Comparison of ENCODE assay signal across 17 mouse cellular contexts in the genomic region with DNA sequence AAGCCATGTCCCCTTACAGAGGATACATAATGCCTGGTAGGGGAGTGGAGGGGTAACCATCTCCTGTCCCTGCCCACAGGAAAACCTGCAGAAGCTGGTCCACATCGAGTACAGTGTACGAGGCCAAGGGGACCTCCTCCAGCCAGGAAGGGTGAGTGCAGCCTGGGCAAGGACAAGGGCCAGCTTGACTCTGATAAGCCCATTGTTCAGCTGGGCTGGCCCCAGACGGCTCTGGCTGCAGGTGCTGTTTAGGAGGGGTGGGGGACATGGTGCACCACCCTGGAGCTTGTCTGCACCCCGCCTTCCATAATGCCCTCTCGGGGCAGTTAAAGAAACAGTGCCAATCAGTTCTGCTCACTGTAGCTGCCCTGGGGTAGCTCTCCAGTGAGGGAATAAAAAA. TPM values are rescaled to one million over a fixed set of nuclear protein-coding genes. Genes with fewer than 3 reads are reported as not detected.
A peak's percentile ranks its signal among the peaks of the same experiment; 100 is the strongest.
DNase-seq lines count a peak whose midpoint lies in the region; ATAC-seq and TF ChIP-seq lines count a peak whose summit lies in the region.
"Had no signal": no experiment of that assay in that cellular context is flagged by ENCODE, and none has a peak within 500 bp of the region (broad histone marks: within the 10 kb centered on the region; RNA-seq: fewer than 3 reads in every experiment).

No protein-coding gene starts in this region.

- H3K4me2 ChIP-seq in heart, postnatal 0 days (ENCODE audit: low read depth, low read length) = no peak overlapping the region
- H3K4me2 ChIP-seq in hindbrain, embryonic 11.5 days (replicated peaks; ENCODE audit: low read depth, low read length) = no peak overlapping the region
- H3K4me2 ChIP-seq: kidney, embryonic 15.5 days; liver, embryonic 11.5 days; lung, embryonic 15.5 days had no signal

- WGBS in heart, adult 2 months = 20% methylated on average over 5 of the region's 5 CpGs
- WGBS in heart, embryonic 10.5 days = 47% methylated on average over 5 of the region's 5 CpGs
- WGBS in heart, postnatal 0 days = 22% methylated on average over 5 of the region's 5 CpGs
- 64% methylated on average over 5 of the region's 5 CpGs for WGBS in hindbrain, embryonic 11.5 days

- no peaks in the 10 kb centered on the region for H3K79me2 ChIP-seq in heart, adult 2 months (replicated peaks; ENCODE audit: control insufficient read depth, insufficient read depth, low read length)

- peak; percentile 75; the same call in 1 of the 2 replicates for TF ChIP-seq EP300 in heart, adult 2 months (IDR thresholded peaks at IDR 0.05; ENCODE audit: insufficient read depth, low read depth, low read length)
- TF ChIP-seq EP300 in heart, postnatal 0 days (IDR thresholded peaks at IDR 0.05; ENCODE audit: low read depth) = no peak

- intact Hi-C loops in heart, adult 2 months (cut with DNase I) = loop anchor here (2.0 to 10.0 kb wide), 3 partner anchors 27 to 89 kb away; no protein-coding TSS in a partner anchor

- H3K36me3 ChIP-seq in heart, adult 2 months (ENCODE audit: control insufficient read depth, insufficient read depth, low read length) = peaks cover 4% of the 10 kb centered on the region; the same call in 1 of the 2 replicates
- H3K36me3 ChIP-seq in heart, embryonic 10.5 days = 0 out of 2 replicates have a peak, but pooled peaks cover 2% of the 10 kb centered on the region
- H3K36me3 ChIP-seq in heart, postnatal 0 days (replicated peaks; ENCODE audit: control insufficient read depth, insufficient read depth, low read length) = no peaks in the 10 kb centered on the region
- no peaks in the 10 kb centered on the region for H3K36me3 ChIP-seq in hindbrain, embryonic 11.5 days (ENCODE audit: control insufficient read depth, insufficient read depth, low read length)
- H3K36me3 ChIP-seq: lung, embryonic 15.5 days had no signal

- H3K4me1 ChIP-seq in heart, adult 2 months (ENCODE audit: control insufficient read depth, insufficient read depth, low read length) = peaks cover 14% of the 10 kb centered on the region
- peaks cover 17% of the 10 kb centered on the region; the same call in 1 of the 2 replicates for H3K4me1 ChIP-seq in heart, embryonic 10.5 days
- no peaks in the 10 kb centered on the region for H3K4me1 ChIP-seq in heart, postnatal 0 days (ENCODE audit: control insufficient read depth, insufficient read depth)
- no peaks in the 10 kb centered on the region for H3K4me1 ChIP-seq in hindbrain, embryonic 11.5 days (replicated peaks; ENCODE audit: control insufficient read depth, insufficient read depth, low read length)
- H3K4me1 ChIP-seq: lung, embryonic 15.5 days had no signal

- H3K4me3 ChIP-seq in heart, adult 2 months = no peak overlapping the region
- no peak overlapping the region for H3K4me3 ChIP-seq in heart, embryonic 10.5 days
- H3K4me3 ChIP-seq in heart, postnatal 0 days (ENCODE audit: low read depth, low read length) = no peak overlapping the region
- no peak overlapping the region for H3K4me3 ChIP-seq in hindbrain, embryonic 11.5 days (ENCODE audit: low read depth, low read length)
- H3K4me3 ChIP-seq: kidney, embryonic 15.5 days; lung, embryonic 15.5 days had no signal

- no peak for TF ChIP-seq CTCF in heart, adult 2 months (IDR thresholded peaks at IDR 0.05)
- no peak for TF ChIP-seq CTCF in heart, postnatal 0 days (IDR thresholded peaks at IDR 0.05; ENCODE audit: low read depth)

- peak; percentile 30; the same call in 1 of the 2 replicates for ATAC-seq in heart, postnatal 0 days (ENCODE audit: insufficient read depth, low read depth)
- no peak for ATAC-seq in hindbrain, embryonic 11.5 days (ENCODE audit: low FRiP score)
- ATAC-seq: midbrain, embryonic 16.5 days had no signal

- H3K9me3 ChIP-seq in heart, embryonic 10.5 days = no peaks in the 10 kb centered on the region
- H3K9me3 ChIP-seq in heart, postnatal 0 days (replicated peaks; ENCODE audit: control insufficient read depth, low read length) = no peaks in the 10 kb centered on the region
- H3K9me3 ChIP-seq in hindbrain, embryonic 11.5 days (ENCODE audit: control insufficient read depth, low read length) = no peaks in the 10 kb centered on the region
- H3K9me3 ChIP-seq: kidney, embryonic 15.5 days; lung, embryonic 15.5 days had no signal

- DNase-seq in heart, adult 2 months = peak in 1 of 2 experiments; percentile 52
- DNase-seq in heart, embryonic 10.5 days (ENCODE audit: low spot score) = no peak
- peak; percentile 13 for DNase-seq in lung, postnatal 25 days (ENCODE audit: low spot score)
- no peak for DNase-seq in lung, postnatal 14 days
- no peak for DNase-seq in heart, postnatal 0 days (ENCODE audit: low spot score)
- no peak for DNase-seq in hindbrain, embryonic 11.5 days (ENCODE audit: low spot score)
- no peak for DNase-seq in kidney, postnatal 36 days
- DNase-seq: adrenal gland, adult 8-10 months; B cell, adult 2 months; cerebellum, adult 18-20 months; gastrocnemius, postnatal 10 days; layer of hippocampus, postnatal 36 days; thymus, postnatal 4 days had no signal

- TF ChIP-seq POLR2A in heart, adult 2 months (IDR thresholded peaks at IDR 0.05; ENCODE audit: insufficient read depth, low read depth, low read length) = no peak

- H3K9ac ChIP-seq in heart, adult 2 months (ENCODE audit: low read depth, low read length) = no peak overlapping the region
- no peak overlapping the region for H3K9ac ChIP-seq in heart, postnatal 0 days (replicated peaks; ENCODE audit: low read depth, low read length)
- H3K9ac ChIP-seq in hindbrain, embryonic 11.5 days (ENCODE audit: low read depth, low read length) = no peak overlapping the region
- H3K9ac ChIP-seq: kidney, embryonic 15.5 days; lung, embryonic 15.5 days had no signal

- H3K27me3 ChIP-seq in heart, adult 2 months (ENCODE audit: control insufficient read depth, insufficient read depth, low read length) = no peaks in the 10 kb centered on the region
- H3K27me3 ChIP-seq in heart, embryonic 10.5 days (ENCODE audit: insufficient read depth, poor library complexity, severe bottlenecking) = no peaks in the 10 kb centered on the region
- no peaks in the 10 kb centered on the region for H3K27me3 ChIP-seq in heart, postnatal 0 days (ENCODE audit: control insufficient read depth, insufficient read depth, low read length)
- H3K27me3 ChIP-seq in hindbrain, embryonic 11.5 days (ENCODE audit: control insufficient read depth, insufficient read depth, low read length) = no peaks in the 10 kb centered on the region
- H3K27me3 ChIP-seq: kidney, embryonic 15.5 days; lung, embryonic 15.5 days had no signal

- H3K27ac ChIP-seq in heart, adult 2 months = peak overlapping the region; percentile 51
- H3K27ac ChIP-seq in heart, embryonic 10.5 days = no peak overlapping the region
- no peak overlapping the region for H3K27ac ChIP-seq in heart, postnatal 0 days (ENCODE audit: low read depth)
- no peak overlapping the region for H3K27ac ChIP-seq in hindbrain, embryonic 11.5 days (ENCODE audit: low read depth, low read length)
- H3K27ac ChIP-seq: kidney, embryonic 15.5 days; lung, embryonic 15.5 days had no signal

RNA-seq across cellular contexts. Expression of a gene that starts 29.5 kb away (rescaled TPM):
- total RNA-seq in heart, adult 2 months (2021) = 10 to 100 TPM; 21.6 to 26.8 TPM
- polyA plus RNA-seq in heart, adult 2 months (2012; rRNA removed) = 8.5 and 14.8 TPM in 2 replicates
- 15.0 and 15.6 TPM in 2 replicates for polyA plus RNA-seq in heart, embryonic 10.5 days (2016; fragmentation: Nextera tagmentation; extraction: Ambion mirVana)
- 47.0 and 48.9 TPM in 2 replicates for total RNA-seq in heart, postnatal 0 days (2014; rRNA removed; ENCODE audit: low replicate concordance)
- polyA plus RNA-seq in heart, postnatal 0 days (2015; fragmentation: Nextera tagmentation; extraction: Ambion mirVana) = 7.4 and 8.0 TPM in 2 replicates
- 22.8 and 25.8 TPM in 2 replicates for polyA plus RNA-seq in hindbrain, embryonic 11.5 days (2014; fragmentation: Nextera tagmentation; extraction: Ambion mirVana)
